Mouse (Mus musculus): ENCODE results near the gene Fbxo4. TPM values are rescaled to one million over a fixed set of nuclear protein-coding genes. Genes with fewer than 3 reads are reported as not detected.
A peak's percentile ranks its signal among the peaks of the same experiment; 100 is the strongest.

Gene Fbxo4
- total and polyA plus RNA-seq, 3 experiments = 16.4 to 32.6 (median 20.0) TPM

- TF ChIP-seq MYC (IDR thresholded peaks at IDR 0.05; ENCODE audit: low read depth, low read length) = 0 out of 2 replicates have a peak, but pooled peaks have one; percentile 44
- no peak for TF ChIP-seq POLR2AphosphoS2 (IDR thresholded peaks at IDR 0.05; ENCODE audit: low read depth, low read length)
- TF ChIP-seq BHLHE40 (IDR thresholded peaks at IDR 0.05; ENCODE audit: low read depth, low read length) = peak; percentile 20; the same call in 1 of the 2 replicates
- peak; percentile 55 for TF ChIP-seq TCF12 (IDR thresholded peaks at IDR 0.05; ENCODE audit: low read depth, low read length)
- TF ChIP-seq ZKSCAN1 (IDR thresholded peaks at IDR 0.05; ENCODE audit: borderline replicate concordance, low read depth, low read length) = no peak
- TF ChIP-seq CHD2 (IDR thresholded peaks at IDR 0.05; ENCODE audit: low read length) = no peak
- TF ChIP-seq KAT2A (IDR thresholded peaks at IDR 0.05; ENCODE audit: insufficient replicate concordance, low read length) = no peak
These were observed 46.9 kb upstream of the Fbxo4 start, which contains the start of gene Oxct1 (continued) for GRCm38 (mm10) chr15:4026231-4026773.

- TF ChIP-seq ETS1 (conservative IDR thresholded peaks at IDR 0.05; ENCODE audit: low read depth, low read length) (no peak), UBTF (IDR thresholded peaks at IDR 0.05; ENCODE audit: low read depth, low read length) (no peak), IRF4 (IDR thresholded peaks at IDR 0.05; ENCODE audit: low read depth, low read length) (no peak), MEF2A (IDR thresholded peaks at IDR 0.05; ENCODE audit: borderline replicate concordance, low read depth, low read length) (no peak), NRF1 (IDR thresholded peaks at IDR 0.05; ENCODE audit: low read depth, low read length) (no peak), NELFE (IDR thresholded peaks at IDR 0.05; ENCODE audit: low read depth, low read length) (no peak)
- Histone ChIP-seq H3K27me3 (replicated peaks) (no peaks in the 10 kb centered on the region), H3K9ac (ENCODE audit: insufficient read depth, low read depth) (peak overlapping the region; percentile 53; the same call in 1 of the 2 replicates), H3K36me3 (replicated peaks in 1 of 2; ENCODE audit: control insufficient read depth in 1 of 2, insufficient read depth in 1 of 2, low read length in 1 of 2) (peaks cover 0 to 1% of the 10 kb centered on the region in 2 experiments), H3K27ac (ENCODE audit: insufficient read depth, low read depth) (no peak overlapping the region), H3K9me3 (replicated peaks; ENCODE audit: low read length) (no peaks in the 10 kb centered on the region), H3K79me2 (replicated peaks; ENCODE audit: control insufficient read depth, extremely low read depth, insufficient read depth, poor library complexity, severe bottlenecking) (peaks cover 3% of the 10 kb centered on the region; the same call in 1 of the 2 replicates), H3K4me2 (ENCODE audit: insufficient read depth, low read depth, poor library complexity, severe bottlenecking) (no peak overlapping the region), H3K4me3 (replicated peaks in 1 of 3; ENCODE audit: low read depth in 2 of 3, low read length in 2 of 3, poor library complexity in 1 of 3) (peak overlapping the region in 1 of 3 experiments; percentile 78), H3K4me1 (ENCODE audit: control insufficient read depth in 1 of 2, insufficient read depth in 2 of 2) (peaks cover 8 to 29% of the 10 kb centered on the region in 2 experiments; a peak in 3 of 4 replicates)
- no peak for DNase-seq (ENCODE audit: extremely low read depth)
- dilution Hi-C loops (cut with MboI; ENCODE audit: extremely low pct_ligation_motif_present, extremely low pct_unique_long_range_greater_than_20kb, low sequenced_read_pairs) = no loop called here
- in situ Hi-C loops (cut with MboI; ENCODE audit: low pct_ligation_motif_present, low pct_unique_long_range_greater_than_20kb, low sequenced_read_pairs) = loop anchor here (25.0 kb wide), 1 partner anchor 1087 kb away; the partner anchor contains the start of genes Card6 and Rpl37
These were observed 46.1 kb upstream of the Fbxo4 start for GRCm38 (mm10) chr15:4025508-4025904.

GRCm38 (mm10) chr15:4024726-4025507, 45.5 kb upstream of the Fbxo4 start:
- TF ChIP-seq MYC (IDR thresholded peaks at IDR 0.05; ENCODE audit: low read depth, low read length) (no peak), ZC3H11A (IDR thresholded peaks at IDR 0.05; ENCODE audit: low read depth, low read length) (no peak), RCOR1 (conservative IDR thresholded peaks at IDR 0.05; ENCODE audit: low read depth, low read length) (no peak), NELFE (IDR thresholded peaks at IDR 0.05; ENCODE audit: low read depth, low read length) (no peak), USF2 (conservative IDR thresholded peaks at IDR 0.05; ENCODE audit: low read depth, low read length) (no peak), RAD21 (IDR thresholded peaks at IDR 0.05; ENCODE audit: low read depth, low read length) (no peak), KAT2A (IDR thresholded peaks at IDR 0.05; ENCODE audit: insufficient replicate concordance, low read length) (no peak), CHD1 (IDR thresholded peaks at IDR 0.05; ENCODE audit: low read depth, low read length) (no peak), NRF1 (IDR thresholded peaks at IDR 0.05; ENCODE audit: low read depth, low read length) (no peak), USF1 (IDR thresholded peaks at IDR 0.05; ENCODE audit: low read depth, low read length) (no peak), EP300 (IDR thresholded peaks at IDR 0.05; ENCODE audit: low read length) (no peak)
- Histone ChIP-seq H3K79me2 (replicated peaks; ENCODE audit: control insufficient read depth, extremely low read depth, insufficient read depth, poor library complexity, severe bottlenecking) (peaks cover 3% of the 10 kb centered on the region; the same call in 1 of the 2 replicates), H3K27me3 (replicated peaks) (no peaks in the 10 kb centered on the region), H3K36me3 (replicated peaks in 1 of 2; ENCODE audit: control insufficient read depth in 1 of 2, insufficient read depth in 1 of 2, low read length in 1 of 2) (peaks cover 0 to 1% of the 10 kb centered on the region in 2 experiments), H3K27ac (ENCODE audit: insufficient read depth, low read depth) (no peak overlapping the region), H3K4me3 (replicated peaks in 1 of 3; ENCODE audit: low read depth in 2 of 3, low read length in 2 of 3, poor library complexity in 1 of 3) (no peak overlapping the region), H3K9ac (ENCODE audit: insufficient read depth, low read depth) (no peak overlapping the region), H3K4me1 (ENCODE audit: control insufficient read depth in 1 of 2, insufficient read depth in 2 of 2) (peaks cover 8 to 34% of the 10 kb centered on the region in 2 experiments; a peak in 3 of 4 replicates), H3K9me3 (replicated peaks; ENCODE audit: low read length) (no peaks in the 10 kb centered on the region), H3K4me2 (ENCODE audit: insufficient read depth, low read depth, poor library complexity, severe bottlenecking) (no peak overlapping the region)
- in situ Hi-C loops (cut with MboI; ENCODE audit: low pct_ligation_motif_present, low pct_unique_long_range_greater_than_20kb, low sequenced_read_pairs) = loop anchor here (25.0 kb wide), 1 partner anchor 1087 kb away; the partner anchor contains the start of genes Card6 and Rpl37
- dilution Hi-C loops (cut with MboI; ENCODE audit: extremely low pct_ligation_motif_present, extremely low pct_unique_long_range_greater_than_20kb, low sequenced_read_pairs) = no loop called here
- no peak for DNase-seq (ENCODE audit: extremely low read depth)

Measured in CH12.LX (cell line).